Mouse (Mus musculus) stomach, postnatal 0 days (tissue): ENCODE results near the gene Clpsl2.

Experiments used
- CTCF ChIP-seq: IDR thresholded peaks from 2 replicates; pipeline ENCODE4 v1.5.1; 2016; ENCODE audit warnings: antibody characterized with exemption, low read depth, mild to moderate bottlenecking, moderate library complexity
- EP300 ChIP-seq: optimal IDR thresholded peaks from 2 replicates; pipeline ENCODE3; 2016; ENCODE audit warnings: antibody characterized with exemption

- TF ChIP-seq EP300 (no peak), CTCF (no peak)
Measured at GRCm38 (mm10) chr17:28567541-28567940, 18.3 kb downstream of the Clpsl2 start.
